Mouse (Mus musculus) right cerebral cortex, postnatal 36 days (tissue): ENCODE results near the gene Zbtb34.

Source experiments
- DNase-seq, 2 experiments: peaks; one replicate each; pipeline ENCODE4 v3.0.0; 2022; ENCODE audit warnings: low spot score in 2 of 2, mixed read lengths in 1 of 2

Zbtb34 gene

DNA sequence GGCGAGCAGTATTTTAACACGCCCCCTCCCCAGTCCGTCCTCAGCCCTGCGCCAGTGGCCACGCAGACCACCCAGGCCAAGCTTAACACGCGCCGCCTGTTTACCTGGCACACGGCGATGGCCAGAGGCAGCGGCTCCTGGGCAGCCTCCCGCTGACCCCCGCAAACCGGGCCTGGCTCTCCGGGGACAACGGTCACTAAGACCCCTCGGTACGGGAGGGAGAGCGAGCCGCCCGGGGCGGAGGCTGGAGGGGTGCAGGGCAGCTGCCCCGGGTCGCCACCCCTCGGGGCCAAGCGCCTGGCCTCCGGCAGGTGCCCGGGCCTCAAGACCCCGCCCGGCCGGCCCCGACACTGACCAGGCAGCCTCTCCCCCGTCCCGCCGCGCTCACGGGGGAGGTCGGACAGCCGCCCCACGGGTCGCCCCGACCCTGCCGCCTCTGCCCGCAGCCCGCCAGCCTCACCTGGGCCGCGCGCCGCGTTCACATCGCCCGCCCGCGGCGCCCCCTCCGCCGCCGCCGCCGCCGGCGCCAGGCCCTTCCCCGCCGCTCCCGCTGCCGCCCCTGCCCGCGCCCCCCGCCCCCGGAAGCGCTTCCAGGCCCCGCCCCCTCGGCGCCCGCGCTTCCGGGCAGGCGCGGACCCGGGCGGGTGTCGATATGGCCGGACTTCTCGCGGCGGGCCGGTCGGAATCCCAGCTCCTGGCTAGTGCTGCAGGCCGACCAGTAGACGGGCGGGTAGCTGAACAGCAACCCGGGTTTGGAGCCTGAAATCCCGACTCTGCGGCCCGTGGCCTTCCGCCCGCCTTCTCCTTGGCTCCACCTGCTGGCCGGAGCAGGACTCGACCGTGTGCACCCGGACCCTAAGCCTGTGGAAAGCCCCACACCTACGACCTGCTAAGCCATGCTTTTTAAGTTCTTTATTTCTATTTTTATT lies at the start of gene Zbtb34:
Gene Zbtb34 (minus strand): TSS at position 554 of the 929 bp plus-strand sequence.
- DNase-seq: no peak

DNA sequence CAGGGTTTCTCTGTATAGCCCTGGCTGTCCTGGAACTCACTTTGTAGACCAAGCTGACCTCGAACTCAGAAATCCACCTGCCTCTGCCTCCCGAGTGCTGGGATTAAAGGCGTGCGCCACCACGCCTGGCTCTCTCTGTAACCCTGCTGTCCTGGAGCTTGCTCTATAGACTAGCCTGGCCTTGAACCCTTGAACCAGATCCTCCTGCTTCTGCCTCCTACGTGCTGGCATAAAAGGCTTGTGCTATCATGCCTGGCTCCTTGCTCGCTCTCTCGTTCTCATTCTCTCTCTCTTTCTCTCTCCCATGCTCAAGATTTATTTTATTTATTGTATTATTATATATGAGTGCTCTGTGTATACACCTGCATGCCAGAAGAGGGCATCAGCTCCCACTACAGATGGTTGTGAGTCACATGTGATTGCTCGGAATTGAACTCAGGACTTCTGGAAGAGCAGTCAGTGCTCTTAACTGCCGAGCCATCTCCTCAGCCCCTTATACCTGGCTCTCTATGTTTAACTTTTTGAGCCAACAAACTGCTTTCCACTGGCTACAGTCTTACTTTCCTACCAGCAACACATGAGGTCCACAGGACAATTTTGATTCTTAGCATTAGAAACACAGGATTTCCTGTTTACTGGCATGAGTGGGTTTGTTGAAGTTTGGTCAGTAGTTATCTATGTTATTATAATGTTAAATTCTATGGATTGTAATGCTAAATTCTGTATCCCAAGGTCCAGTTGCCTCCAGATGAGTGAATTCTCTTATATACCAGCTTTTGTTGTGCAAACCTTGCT lies 47.0 kb upstream of the Zbtb34 start:
- no peak for DNase-seq

DNA sequence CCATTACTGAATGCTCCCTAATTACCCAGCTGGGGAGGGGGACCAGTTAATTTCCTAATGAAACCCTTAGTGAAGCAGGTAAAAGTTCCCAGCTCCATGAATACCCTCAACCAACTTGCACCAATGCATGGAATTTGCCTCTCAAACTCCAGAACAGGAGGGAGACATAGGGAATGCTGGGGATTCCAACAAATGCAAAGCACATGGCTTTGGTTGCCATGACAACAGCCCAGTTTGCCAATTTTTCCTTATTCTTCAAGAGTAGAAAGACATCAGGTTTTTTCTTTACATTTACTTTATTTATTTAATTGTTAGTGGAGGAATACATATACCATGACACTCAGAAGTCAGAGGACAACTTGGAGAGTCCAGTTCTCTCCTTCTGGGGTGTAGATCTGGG lies 44.8 kb upstream of the Zbtb34 start:
- DNase-seq: peak; percentile 64 to 69

DNA sequence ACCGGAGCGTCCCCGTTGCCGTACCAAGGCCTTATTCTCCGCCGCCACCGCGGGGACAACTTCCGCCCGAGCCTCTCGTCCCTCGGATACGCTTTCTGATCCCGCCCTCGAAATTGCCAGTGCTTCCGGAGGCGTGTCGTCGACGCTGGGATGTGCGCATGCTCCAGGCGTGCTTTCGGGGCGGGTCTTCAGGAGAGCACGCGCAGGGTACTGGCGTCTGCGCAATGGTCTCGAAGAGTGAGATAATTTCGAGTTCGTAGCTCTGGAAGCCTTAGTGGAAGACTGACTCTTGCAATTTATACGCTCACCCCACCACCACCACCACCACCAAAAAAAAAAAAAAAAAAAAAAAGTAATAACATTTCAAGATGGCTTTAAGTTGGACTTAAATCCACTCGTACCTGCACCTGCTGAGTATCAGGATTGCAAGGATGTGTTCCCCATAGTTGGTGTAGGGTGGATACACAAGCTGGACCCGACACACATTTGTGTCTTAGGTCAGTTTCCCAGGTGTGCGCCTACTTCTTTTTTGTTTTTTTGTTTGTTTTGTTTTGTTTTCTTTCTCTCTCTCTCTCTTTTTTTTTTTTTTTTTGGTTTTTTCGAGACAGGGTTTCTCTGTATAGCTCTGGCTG lies 37.5 kb upstream of the Zbtb34 start, which contains the start of gene Zbtb43:
Gene Zbtb43 (minus strand): TSS at position 94 of the 632 bp plus-strand sequence.
- peak; percentile 90 to 93 for DNase-seq

DNA sequence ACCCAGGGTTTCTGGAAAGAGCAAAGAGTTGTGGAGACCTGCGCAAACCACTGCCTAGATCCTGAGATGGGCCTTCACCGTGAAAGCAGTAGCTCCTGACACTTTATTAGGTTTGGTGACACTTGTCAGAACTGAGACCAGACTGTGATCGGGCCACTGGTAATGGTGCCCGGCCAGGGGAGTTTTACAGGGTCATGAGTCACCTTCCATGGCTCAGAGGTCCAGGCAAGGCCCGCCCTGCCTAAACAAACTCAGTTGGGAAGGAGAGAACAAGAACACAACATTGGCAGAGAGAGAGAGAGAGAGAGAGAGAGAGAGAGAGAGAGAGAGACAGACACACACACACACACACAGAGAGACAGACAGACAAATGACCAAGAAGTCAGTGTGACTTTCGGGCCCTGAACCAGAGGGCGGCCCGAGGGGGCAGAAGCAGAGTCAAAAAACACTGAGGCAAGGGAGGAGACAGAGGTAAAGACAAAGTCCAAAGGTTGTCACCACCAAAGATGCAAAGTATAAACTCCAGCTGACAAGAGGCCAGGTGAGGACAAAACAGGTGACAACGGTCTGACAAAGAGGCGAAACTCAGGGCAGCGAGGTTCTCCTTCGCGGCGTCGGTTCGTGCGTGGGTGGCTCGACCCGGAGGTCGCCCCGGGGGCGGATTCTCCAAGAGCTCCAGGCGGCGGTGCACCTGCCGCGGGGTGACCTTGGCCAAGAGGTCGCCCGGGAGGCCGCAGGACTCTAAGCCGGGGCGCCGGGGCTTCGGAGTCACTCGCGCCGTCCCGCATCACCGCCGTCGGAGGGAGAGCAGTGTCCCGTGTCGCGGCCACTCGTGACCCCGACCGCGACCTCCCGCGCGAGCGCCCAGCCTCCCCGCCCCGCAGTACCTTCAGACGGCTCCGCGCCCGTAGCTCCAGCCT lies 36.7 kb upstream of the Zbtb34 start:
- DNase-seq: no peak

DNA sequence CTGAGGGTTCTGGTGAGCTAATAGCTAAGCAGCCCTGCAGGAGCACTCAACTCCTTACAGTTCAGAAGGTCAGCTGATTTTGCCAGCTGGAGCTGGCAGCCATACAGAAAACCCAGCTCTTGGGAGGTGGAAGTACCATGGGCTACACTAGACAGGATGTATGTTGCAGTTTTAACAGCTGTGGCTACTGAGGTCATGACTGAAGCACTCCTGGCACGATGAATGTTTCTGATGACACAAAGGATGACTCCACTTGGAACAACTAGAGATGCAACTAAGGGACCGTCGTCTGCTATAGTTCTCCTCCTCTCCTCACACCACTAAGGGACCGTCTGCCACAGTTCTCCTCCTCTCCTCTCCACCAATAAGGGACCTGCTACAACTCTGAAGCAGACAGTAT lies 34.8 kb upstream of the Zbtb34 start:
- no peak for DNase-seq

DNA sequence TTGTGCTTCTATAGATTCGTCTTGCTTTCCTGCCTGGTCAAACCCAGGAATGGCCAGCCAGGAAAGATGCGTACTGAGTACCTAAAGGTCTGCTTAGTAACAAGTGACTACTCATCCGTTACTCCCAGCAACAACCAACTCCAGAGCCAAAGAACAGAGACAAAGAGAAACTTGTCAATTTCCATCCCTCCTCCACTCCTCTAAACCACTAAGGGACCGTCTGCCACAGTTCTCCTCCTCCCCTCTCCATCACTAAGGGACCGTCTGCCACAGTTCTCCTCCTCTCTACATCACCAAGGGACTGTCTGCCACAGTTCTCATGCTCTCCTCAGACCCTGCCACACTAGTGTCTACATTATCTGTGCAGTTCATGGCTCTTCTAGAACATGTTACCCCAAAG lies 34.1 kb upstream of the Zbtb34 start:
- DNase-seq: no peak

DNA sequence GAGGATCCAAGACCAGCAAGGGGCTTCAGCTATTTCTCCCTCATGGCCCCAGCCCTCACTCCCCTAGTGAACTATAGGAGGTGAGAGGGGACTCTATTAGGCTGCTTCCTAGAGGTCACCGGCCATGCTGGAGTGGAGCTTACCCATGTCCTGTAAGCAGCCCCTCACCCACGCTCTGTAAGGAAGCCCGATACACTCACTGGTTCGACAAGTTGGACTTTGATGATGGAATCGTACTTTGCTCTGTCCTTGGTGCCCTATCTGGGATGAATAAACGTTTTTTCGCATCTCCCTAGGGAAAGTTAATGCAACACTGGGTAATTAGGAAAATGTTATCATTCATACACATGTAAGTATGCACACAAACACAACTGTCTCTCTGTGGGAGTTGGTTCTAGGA lies 30.9 kb upstream of the Zbtb34 start:
- no peak for DNase-seq

DNA sequence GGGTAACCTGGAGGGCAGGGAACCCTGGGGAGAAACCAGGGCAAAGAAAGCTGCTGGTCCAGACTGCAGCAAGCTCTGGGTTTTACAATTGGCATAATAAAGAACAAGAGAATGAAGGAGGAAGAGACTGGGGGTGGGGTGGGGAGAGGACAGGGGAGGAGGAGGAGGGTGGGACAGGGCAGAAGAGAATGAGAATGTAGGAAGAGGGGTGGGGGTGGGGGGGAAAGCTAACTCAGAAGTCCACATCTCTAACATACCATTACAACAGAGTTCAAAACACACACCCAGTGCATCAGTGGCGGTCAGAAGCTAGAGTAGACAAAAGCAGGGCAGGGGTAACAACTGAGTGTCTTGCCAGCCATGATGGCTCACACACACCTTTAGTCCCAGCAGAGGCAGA lies 29.9 kb upstream of the Zbtb34 start:
- no peak for DNase-seq

DNA sequence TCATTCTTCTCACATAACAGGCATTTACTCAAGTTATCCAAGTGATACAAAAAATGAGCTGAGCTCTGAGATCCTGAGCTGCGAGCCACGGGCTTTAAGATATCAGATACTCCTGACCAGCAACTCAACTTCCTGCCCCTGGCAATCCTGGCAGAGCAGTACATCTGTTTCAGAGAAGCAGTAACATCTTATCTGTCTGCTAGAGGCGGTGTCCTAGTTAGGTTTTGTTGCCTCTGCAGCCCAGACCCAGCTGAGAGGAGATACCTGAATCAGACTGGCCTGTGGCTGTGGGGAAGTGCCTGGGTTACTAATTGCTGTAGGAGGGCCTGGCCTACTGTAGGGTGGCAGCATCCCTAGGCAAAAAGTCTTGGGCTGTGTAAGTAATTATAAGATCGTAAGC lies 28.5 kb upstream of the Zbtb34 start:
- DNase-seq: no peak

DNA sequence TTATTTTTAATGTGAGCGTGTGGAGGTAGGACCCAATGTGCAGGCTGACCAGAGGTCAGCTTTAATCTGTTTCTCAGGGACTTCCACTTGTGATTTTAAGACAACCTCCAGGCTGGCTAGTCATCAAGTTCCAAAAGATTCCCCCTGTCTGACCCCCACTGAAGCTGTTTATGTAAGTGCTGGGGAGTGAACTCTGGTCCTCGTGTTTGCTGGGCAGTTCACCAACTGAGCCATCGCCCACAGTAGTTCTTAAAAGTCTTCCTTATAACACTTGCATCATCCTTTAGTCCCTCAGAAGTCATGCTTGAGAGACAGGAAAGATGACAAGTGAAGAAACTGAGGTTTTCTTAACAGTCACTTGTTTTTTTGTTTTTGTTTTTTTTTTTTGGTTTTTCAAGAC lies 25.6 kb upstream of the Zbtb34 start:
- no peak for DNase-seq

DNA sequence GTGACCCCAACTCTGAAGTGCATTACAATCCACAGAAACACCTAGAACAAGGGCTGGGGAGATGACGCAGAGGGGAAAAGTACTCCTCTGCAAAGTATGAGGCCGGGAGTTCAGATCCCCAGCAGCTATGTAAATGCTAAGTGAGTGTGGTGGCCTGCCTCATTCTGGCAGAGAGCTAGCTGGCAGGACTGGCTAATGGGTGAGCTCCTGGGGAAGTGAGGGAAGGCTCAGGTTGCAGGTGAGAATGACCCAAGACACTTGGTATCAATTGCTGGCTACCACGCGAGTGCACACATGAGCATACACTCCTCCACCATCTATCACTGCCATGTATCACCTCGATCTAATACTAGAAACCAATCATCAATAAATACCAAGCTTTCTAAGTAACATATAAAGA lies 25.1 kb upstream of the Zbtb34 start:
- no peak for DNase-seq

DNA sequence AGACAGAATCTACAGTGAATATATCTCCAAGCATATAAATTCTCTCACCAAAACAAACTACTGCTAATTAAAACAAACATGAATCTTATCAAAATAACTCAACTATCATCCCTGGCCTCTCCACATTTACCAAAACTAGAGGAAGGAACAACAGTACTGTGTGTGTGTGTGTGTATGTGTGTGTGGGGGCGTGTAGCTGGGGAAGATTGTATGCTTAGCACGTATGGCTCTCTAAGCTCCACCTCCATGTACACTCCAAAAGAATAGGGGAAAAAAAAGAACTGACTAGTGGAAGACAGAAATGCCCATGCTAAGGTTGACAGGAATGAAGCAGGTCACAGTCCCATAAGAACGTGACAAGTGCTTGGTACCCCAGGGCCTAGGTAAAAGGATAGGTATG lies 24.2 kb upstream of the Zbtb34 start:
- no peak for DNase-seq

DNA sequence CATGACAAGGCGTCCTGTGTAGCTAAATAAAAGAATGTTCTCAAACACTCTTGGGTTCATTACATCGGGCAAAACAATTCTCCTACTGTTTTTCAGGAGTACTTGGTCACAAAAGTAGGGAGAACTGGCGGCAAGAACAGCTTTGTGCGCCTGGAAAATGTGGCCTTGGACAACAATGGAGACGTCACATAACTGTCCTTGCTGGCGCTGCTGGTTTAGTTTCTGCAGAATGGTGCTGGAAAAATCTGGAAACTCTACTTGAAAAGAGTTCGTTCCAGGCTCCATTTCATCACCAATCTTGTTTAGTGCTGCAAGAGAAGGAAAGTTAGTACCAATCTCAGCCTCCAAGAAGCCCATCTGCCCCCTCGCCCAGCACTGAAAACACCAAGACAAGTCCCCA lies 23.7 kb upstream of the Zbtb34 start:
- DNase-seq: no peak

DNA sequence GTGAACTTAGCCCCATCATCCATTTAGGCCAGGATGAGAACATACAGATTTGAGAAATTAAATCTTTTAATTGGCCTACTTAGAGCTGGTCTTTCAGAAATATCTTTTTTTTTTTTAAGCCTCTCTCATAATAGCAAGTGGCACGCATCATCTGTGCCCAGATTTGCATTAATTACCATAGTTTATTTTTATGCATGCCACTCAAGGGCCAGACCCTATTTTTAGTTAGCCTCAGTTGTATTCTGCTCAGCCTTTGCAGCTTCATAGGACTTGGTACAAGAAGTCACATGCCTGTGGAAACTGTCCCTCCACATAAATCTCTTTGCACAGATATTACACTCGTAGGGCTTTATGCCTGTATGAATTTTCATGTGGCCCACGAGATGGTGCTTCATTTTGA lies 22.4 kb upstream of the Zbtb34 start:
- DNase-seq: peak in 1 of 2 experiments; percentile 68

DNA sequence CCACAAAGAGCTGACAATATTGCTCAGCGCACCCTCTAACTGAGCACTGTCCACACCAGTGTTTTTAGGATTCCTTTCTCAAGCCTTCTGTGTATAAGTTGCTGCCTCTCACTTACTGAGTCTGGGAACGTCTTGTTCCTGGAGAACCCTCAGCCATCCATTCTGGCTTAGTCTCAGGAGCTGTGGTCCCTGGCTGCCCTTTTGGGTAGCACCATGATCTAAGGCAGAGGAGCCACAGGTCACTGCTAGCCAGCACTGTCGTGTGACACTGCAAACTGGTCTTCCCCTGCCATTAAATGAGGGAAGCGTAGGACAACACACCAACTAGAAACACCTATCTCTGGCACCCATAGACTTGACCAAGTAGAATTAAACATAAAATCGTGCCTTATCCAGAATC lies 21.6 kb upstream of the Zbtb34 start:
- no peak for DNase-seq

DNA sequence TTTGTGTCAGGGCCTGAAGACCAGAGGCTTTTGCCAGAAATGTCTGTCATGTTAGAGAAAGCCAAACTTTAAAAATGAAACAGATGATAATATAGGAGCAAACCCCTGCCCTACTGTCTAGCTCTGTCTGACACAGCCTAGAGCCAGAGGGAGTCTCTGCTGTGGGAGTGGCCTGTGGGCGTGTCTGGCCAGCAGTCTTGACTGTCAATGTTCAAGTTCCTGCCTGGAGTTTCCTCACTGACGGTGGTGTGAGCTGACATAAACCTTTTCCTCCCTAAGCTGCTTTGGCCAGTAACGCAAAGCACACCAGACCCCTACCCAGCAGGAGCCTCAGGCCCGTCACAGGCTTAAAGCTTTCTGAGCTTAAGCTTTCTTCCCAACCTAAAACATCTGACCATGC lies 21.0 kb upstream of the Zbtb34 start:
- no peak for DNase-seq

DNA sequence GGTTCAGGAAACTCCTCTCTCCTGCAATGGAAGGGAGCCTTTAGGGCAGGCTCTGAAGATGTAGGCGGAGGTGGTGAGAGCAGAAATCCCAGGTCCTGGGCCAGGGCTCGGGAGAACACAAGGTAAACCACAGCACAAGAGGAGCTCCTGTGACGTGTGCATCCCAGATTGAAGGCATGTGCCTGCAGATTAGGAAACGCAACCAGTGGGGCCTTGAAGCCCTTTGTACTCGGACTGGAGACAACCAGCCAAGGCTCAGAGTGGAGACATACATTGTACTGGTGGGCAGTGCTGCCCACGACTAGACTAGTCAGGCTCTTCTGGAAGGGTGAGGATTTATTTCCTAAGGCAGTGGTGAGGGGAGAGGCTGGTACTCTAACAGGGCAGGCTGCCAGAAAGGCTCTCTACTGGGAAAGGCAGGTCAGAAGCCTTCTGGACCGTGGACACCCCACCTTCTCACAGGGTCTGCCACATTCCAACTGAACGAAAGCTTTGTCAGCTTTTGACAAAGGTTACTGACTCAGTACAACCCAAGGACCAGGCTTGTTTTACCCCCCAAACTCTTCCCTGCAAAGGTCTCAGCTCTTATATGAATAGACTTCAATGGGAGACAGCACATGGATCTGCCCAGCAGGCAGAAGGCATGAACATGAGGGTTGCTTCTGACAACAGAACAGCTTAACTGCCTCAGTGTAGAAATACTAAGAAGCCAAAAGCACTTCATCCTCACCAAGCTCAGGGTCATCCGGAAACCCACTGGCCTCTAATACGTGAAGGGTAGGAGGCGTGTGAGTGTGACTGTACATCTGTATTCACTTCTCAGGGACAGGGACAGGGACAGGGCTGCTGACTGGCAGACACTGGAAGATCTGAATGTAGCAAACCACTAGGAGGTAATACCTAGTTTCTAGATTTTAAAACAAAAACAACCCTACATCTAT lies 20.2 kb upstream of the Zbtb34 start:
- no peak for DNase-seq

DNA sequence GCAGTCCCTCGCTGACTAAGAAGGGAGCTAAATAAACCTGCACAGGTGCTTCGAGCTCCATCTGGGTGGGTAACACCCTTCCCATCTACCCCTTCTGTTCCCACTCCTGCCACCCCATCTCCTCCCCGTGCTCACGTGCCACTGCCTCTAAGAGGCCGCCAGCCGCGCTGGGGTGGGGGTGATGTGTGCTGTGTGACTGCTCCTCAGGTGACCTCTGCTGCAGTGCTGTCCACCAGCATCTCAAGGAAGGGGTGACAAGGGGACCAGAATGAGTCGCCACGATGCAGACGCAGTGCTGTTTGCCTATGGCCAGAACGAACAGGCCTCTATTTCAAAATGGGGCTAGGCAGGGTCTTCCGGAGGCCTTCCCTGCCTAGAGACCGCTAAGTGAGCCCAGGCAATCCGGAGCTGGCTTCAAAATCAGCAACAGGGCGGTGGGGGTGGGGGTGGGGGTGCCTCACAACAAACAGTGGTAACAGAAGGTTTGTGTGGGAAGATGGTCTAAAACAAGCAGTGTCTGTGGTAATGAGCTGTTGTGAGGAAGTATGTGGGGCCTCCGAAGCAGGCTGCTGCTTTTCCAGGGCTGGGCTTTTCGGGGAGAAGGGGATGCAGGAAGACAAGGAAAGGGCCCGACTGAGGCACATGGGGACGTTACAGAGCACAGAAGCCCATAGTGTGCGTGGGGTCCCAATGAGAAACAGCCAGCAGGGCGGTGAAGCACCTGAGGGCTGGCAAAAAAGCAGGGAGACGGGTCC lies 18.2 kb upstream of the Zbtb34 start:
- no peak for DNase-seq
